Mouse (Mus musculus) right cerebral cortex, postnatal 4 days (tissue): ENCODE data around the gene Ptpra.
A peak's percentile ranks its signal among the peaks of the same experiment; 100 is the strongest.
"Not testable (repeated sequence)": the region's sequence is repeated elsewhere in the genome, so short reads cannot be mapped to it uniquely, and the experiment has no call there.

Experiments used
- DNase-seq: peaks from one replicate; pipeline ENCODE4 v3.0.0-alpha.2; 2022

Gene Ptpra

DNA sequence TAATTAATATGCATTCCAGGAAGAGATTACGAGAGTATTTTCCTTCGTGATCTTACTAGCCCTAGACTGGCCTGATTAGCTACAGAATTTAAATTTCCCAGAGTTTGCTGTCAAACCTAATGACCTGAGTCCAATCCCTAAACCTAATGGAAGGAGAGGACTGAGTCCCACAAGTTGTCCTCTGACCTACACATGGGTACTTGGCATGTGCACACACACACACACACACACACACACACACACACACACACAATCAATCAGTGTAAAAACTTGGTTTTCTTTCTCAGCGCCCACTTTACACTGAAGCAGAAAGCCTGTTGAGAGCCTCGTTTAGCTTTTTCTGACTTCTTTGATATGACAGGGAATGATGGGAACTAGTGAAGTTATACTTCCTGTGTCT is 41.1 kb downstream of the Ptpra start:
- DNase-seq: no peak

DNA sequence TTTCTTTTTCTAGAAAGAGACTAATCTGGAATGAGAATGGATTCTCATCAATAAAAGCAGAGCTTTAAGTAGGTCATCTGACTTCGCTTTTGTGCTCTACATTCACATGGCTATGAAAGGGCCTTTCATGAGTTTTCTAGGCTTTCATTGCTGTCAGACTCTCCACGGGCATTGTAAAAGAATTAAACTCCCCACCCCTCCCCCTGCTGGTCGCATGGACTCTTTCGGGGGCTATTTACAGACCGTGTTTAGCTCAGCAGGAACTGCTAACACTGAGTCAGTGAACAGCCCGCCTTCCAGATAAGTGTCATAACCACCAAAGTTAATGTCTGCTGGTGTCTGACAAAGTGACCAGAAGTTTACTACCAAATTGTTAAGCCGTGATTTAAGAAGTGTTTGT is 41.5 kb downstream of the Ptpra start:
- DNase-seq: peak; percentile 65

DNA sequence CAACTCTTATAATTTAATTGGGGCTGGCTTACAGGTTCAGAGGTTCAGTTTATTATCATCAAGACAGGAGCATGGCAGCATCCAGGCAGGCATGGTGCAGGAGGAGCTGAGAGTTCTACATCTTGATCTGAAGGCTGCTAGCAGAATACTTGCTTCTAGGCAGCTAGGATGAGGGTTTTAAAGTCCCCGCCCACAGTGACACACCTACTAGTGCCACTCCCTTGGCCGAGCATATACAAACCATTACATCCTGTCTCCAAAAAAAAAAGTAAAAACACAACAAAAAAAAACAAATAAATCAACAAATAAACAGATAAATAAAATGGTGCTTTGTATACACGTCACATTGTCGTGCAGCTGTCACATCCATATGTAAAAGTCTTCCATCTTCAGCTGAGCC is 45.0 kb downstream of the Ptpra start:
- not testable (repeated sequence) for DNase-seq

DNA sequence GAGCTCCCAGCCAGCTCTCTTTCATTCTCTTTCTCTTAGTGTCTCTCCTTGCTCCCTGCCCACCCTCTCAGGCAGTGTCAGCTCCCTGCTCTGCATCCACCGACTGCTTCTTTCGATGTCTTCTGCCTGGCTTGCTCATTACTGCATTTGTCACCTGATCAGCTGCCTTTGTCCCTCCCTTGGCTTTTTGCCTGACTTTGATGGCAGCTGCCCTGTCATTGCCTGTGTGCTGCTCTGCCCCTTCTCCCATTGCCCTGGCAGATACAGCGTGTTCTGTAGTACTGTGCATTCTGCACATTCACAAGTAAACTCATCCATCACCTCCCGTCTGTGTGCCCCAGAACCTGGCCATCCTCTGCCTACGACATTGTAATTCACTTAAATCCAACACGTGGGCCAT is 46.0 kb downstream of the Ptpra start:
- DNase-seq: peak; percentile 14

DNA sequence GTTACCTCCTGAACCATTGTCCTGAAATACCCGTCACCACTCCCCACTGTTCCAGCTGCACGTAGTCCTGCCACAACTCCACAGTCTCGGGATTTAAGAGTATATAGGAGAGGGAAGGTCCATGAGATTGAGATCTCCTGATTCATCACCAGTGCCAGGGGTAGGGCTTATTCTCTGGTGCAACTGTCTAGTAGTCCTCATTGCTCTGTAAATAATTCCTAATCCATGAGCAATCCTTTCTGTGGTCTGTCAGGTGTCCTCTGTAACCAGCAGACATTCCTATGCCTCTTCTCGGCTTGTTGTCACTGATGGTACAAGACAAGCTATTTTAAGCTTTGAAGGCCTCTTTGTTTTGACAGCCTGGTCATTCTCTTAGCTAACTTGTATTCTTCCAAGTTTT is 46.9 kb downstream of the Ptpra start:
- DNase-seq: no peak

DNA sequence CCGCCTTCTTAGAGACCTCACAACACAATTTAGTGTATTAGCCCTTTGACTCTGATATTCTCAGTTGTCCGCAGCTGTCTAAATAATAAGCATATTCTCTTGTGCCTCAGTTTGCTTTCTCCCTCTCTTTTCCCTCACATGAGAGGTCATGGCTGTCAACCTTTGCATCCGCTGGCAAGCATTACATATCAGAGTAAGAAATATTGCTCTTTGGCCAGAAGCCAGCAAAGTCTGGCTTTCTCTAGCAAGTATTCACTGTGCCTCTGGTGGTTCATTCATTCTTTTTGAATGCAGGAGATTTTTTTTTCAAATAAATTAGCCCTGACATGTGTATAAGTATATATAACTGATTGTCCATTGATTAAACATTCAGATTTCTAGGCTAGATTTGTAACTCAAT is 49.5 kb downstream of the Ptpra start:
- DNase-seq: no peak

DNA sequence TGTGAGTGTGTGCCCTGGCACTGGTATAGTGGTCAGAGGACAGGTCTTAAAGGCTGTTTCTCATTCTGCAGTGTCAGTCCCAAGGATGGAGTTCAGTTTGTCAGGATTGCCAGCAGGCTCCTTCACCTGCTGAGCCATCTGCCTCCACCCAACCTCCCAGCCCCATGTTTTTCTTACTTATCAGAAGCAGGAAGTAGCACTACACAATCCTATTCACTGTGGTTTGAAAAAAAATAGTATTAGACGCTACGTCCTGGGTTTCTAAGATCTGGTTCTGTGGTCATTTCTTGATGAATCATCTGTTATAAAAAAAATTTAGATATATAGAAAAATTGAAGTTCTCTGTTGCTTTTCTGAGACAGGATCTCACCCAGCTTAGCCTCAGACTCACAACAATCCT is 51.5 kb downstream of the Ptpra start:
- no peak for DNase-seq

DNA sequence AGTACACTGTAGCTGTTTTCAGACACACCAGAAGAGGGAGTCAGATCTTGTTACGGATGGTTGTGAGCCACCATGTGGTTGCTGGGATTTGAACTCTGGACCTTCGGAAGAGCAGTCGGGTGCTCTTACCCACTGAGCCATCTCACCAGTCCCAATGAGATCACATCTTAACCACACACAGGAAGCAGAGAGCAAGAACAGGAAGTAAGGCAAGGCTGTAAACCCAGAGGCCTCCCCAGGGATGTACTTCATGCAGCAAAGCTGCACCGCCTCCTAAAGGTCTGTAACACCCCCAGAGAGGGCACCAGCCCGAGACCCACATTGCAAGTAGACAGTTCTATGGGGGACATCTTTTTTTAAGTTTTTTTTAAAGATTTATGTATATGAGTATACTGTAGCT is 61.5 kb downstream of the Ptpra start:
- not testable (repeated sequence) for DNase-seq

DNA sequence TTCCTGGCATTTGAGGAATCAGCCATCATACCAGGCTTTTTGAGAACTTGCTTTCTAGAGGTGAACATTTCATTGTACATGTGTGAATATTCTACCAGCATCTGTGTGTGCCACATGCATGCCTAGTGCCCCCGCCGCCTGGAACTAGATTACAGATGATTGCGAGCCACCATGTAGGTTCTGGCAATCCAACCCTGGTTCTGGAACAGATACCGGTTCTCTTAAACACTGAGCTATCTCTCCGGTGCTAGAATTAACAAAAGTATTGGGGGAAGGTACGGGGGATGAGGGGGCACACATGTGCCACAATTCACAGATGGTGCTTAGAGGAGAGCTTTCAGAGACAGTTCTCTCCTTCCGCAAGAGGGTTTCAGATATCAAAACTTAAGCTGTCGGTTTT is 63.8 kb downstream of the Ptpra start:
- DNase-seq: no peak

DNA sequence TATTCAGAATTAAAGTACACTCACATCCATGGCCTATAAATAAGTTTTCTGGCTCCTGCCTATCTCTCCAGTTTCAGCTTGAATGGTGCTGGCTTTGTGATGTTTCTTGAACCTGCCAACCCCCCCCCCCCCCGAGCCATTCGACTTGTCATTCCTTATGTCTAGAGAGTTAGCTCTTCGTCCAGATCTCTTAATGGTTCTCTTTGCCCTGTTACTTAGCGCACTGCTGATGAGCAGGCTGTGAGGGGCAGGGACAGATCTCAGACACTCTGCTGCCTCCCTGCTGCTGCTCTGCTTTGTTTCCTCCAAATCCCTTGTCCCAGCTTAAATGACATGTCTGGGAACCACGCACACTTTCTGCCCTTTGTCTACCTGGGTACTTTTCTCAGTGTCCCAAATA is 65.7 kb downstream of the Ptpra start:
- no peak for DNase-seq

DNA sequence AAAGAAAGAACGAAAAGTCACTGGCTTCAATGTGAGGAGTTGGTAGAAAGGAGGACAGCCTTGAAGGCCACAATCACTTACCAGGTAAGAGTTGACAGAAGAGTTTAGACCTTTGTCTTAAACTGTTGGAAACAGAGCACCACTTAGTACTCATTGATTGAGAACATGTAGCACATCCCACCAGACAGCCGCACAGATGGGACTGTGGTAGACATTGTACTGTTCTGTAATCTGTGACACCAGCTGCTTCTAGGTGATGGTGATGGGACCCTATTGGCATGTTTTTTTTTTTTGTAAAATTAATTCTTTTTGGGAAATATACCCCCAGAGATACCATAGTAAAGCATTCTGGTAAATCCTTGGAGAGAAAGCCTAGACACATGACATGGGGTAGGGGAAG is 71.8 kb downstream of the Ptpra start:
- no peak for DNase-seq

DNA sequence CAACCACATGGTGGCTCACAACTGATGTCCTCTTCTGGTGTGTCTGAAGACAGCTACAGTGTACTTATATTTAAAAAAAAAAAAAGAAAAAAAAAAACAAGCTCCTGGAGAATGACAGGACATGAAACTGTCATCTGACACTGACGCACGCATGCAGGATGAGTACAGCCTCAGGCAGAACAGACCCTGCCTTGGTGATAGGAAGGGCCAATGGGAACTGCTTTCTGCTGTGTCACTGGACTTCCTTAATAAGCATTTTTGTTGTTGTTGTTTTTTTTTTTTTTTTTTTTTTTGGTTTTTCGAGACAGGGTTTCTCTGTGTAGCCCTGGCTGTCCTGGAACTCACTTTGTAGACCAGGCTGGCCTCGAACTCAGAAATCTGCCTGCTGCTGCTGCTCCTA is 75.4 kb downstream of the Ptpra start:
- not testable (repeated sequence) for DNase-seq

DNA sequence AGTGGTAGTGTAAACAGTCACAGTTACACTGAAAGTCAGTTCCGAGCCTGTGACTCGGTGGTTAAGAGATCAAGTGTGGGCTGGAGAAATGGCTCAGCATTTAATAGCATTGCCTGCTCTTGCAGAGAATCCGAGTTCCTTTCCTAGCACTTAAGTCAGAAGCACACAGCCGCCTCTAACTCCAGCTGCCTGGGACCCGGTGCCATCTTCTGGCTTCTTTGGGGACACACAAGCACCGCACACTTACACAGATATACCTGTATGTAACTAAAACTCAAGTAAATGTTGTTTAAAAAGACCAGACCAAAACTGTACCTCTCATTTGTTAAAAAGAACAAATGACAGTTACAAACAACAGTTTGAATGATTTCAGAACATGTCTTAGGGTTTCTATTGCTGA is 78.4 kb downstream of the Ptpra start:
- peak; percentile 12 for DNase-seq

DNA sequence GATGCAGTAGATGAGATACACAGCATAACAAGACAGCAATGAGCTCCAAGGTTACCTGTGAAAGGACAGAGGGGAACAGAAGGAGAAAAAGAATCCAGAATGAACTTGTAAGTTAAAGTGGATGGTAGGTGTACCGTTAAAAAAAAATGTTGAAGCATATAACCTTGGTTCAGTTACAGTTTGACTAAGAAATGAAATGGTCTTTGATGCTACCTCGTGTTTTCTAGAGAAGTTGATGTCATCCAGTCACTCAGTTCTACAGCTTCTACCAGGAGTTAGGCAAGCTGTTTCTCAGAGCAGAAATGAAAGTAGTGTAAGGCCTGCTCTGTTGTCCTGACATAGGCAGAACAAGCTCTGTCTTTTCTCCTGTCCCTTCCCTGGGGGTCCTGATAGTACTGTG is 79.2 kb downstream of the Ptpra start:
- no peak for DNase-seq

DNA sequence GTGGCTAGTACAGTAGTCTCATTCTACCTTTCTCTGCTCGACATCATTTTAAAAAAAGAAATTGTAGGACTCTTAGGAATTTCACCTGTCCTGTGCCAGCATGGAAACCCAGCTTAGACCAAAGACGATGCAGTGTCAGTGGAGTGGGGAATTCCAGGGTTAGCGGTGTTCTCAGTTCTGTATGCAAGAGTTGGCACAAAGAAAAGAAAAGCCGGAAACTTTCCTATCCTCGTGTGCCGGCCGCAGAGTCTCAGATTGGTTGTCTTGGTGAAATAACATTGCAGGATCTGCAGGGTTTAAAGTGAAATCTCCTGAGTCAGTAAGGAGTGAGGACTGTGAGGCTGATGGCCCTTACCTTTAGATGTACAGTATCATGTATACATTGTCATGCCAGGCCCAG is 79.8 kb downstream of the Ptpra start:
- DNase-seq: no peak

DNA sequence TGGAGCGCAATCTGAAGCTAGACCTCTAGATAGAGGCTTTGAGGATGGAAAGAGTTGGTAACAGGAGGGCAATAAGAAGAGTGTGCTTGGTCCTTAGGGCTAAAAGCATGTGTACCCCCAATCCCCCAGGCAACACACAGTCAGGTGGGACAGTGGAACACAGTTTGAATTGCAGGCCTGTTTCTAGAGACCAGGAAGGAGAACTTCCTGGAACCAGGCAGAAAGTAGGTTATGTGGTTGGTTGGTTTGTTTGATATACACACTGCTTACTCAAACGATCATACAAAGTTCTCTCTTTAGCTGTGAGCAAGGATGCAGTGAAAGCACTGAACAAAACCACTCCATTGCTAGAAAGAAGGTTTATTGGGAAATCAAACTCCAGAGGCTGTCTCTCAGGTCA is 82.1 kb downstream of the Ptpra start:
- DNase-seq: no peak

DNA sequence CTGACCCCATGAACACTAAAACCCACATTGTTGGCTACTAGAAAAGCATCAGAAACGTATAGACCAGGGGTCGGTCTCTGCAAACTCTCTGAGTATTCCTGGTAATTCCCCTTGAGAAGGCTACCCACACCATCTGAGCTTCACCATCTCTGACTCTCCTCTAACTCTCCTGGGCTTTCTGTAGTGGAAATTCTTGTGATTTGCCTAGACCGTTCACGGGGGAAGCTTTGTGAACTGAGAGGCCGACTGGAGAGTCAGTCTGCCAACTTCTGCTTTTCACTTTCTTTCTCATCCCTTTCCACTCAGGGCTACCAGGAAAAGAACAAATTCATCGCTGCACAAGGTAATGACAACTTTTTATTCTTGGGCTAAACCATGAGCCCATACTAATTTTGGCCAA is 84.9 kb downstream of the Ptpra start:
- no peak for DNase-seq

DNA sequence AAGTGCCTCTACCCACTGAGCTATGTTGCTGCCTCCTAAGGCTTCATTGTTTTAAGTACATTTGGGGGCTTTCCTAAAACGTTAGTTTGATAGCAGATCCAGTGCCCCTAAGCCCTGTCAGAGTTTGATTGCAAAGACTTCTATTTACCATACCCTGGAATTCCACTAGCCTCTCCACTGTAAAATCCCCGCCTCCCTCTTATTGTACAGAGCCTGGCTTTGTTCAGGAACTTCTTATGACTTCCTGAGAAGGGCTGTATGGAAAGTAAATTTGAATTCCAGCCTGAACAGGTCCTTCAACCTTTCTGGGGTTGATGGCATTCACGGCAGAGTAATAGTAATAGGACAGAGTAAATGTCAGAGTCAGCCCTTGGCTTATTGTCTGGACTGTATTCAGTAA is 86.8 kb downstream of the Ptpra start:
- no peak for DNase-seq

DNA sequence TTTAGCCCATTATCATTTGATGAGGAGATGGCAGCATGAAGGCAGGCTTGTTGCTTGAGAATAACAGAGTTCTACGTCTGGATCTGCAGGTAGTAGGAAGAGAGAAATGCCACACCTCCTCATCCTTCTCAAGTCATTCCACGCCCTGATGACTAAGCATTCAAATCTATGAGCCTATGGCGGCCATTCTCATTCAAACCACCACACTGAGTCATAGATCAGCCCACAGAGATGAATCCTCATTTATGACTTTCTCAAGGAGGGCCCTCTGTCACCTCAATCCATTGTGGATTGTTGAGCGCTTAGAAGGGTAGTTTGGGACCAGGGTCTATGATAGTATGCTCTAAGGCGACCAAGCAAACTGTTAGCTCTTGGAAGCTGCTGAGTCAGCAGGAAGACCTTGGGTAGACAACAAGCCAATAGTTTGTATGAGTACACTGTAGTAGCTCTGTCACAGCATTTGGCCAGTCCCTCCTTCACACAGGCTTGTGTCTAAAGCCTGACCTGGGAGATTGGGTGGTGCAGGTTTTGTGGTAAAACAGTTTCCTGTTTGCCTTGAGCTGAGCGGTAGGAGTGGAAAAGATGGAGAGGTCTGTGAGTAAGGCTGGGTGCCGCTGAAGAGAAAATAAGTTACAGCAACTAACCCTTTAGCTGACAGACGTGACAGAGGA is 88.9 kb downstream of the Ptpra start:
- DNase-seq: no peak

DNA sequence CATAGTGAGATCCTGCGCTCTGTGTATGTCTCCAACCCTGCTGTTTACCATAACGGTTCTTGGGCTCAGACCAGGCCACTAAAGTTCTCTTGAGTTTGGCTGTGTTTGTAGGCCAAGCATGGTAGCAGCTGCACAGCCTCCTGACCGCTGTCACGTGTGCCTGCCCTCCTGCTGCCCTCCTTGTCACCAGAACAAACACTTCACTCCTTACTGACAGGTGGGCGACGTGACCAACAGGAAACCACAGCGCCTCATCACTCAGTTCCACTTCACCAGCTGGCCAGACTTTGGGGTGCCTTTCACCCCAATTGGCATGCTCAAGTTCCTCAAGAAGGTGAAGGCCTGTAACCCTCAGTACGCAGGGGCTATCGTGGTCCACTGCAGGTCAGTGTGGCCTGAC is 90.2 kb downstream of the Ptpra start:
- no peak for DNase-seq

DNA sequence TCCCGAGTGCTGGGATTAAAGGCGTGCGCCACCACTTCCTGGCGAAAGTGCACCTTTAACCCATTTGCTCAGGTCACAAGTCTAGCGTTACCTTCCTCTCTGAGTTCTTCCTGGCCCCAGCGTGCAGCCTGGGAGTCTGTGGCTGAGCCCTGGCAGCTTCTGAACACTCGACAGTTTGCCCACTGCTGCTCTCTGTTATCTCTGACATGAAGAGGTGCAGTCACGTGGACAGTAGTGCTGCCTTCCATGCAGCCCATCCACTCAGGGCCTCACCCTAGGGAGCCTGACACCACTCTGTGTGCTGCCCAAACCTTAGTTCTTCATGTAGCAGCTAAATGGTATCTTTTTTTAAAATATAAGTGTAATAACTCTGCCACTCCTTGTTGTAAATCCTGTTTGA is 96.9 kb downstream of the Ptpra start:
- DNase-seq: no peak

DNA sequence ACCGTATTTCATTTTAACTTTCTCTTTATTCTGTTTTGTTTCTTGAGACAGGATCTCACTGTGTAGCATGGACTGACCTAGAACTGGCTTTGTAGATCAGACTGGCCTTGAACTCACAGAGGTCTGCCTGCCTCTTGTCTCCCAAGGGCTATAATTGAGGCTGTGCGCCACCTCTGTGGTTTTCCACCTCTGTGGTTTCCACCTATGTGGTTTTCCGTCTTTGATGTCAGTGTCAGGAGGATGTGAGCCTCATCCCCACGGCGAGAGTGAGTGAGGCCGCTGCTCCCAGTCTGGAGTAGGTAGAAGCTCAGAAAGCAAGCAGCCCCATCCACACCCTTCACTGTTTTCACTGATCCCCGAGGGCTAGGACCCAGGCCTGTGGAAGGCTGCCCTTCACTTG is 104.8 kb downstream of the Ptpra start:
- DNase-seq: no peak

DNA sequence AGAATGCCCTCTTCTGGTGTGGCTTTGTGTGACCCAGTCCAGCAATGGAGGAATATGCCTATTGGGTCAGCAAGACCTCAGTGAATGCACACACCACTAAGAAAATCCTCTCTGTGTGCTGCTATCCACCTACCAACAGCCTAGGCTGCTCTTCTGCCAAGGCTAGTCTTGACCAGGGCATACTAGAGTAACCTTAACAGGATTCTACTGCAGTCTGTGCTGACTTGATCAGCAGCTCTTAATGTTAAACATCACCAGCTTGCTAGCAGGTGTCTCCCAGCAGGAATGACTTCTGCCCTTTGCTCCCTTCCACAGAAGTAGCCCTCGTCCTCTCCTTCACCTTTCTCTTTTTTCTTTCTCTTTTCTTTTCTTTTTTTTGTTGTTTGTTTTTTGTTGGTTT is 106.2 kb downstream of the Ptpra start:
- no peak for DNase-seq

DNA sequence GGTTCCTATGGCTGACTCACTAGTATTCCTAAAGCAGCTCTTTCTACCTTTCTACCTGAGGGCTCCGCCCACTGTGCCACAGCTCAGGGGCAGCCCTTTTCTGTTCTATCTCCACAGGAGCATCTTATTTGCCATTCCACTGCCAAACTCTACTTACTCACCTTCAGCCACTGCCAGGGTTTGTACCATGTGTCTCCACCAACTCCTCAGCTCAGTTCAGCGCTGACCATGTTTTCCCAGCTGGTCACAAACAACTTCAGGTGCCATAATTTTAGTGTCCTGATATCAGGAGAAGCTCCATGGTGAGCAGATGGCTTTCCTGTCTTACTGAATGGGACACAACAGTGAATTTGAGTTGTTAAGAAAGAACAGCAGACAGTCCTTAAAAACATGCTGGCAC is 107.4 kb downstream of the Ptpra start:
- DNase-seq: no peak

DNA sequence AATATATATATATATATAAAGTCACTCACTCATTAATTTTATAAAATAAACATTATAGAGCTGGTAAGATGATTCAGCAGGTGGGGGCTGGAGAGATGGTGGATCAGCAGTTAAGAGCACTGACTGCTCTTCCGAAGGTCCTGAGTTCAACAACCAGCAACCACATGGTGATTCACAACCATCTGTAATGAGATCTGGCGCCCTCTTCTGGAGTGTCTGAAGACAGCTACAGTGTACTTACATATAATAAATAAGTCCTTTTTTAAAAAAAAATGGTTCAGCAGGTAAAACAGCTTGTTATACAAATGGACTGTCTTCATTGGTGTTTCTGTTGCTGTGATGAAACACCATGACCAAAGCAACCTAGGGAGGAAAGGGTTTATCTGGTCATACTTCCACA is 107.9 kb downstream of the Ptpra start:
- DNase-seq: no peak
